Mouse (Mus musculus): ENCODE data around the gene Cdhr4.

Cdhr4 gene

DNA sequence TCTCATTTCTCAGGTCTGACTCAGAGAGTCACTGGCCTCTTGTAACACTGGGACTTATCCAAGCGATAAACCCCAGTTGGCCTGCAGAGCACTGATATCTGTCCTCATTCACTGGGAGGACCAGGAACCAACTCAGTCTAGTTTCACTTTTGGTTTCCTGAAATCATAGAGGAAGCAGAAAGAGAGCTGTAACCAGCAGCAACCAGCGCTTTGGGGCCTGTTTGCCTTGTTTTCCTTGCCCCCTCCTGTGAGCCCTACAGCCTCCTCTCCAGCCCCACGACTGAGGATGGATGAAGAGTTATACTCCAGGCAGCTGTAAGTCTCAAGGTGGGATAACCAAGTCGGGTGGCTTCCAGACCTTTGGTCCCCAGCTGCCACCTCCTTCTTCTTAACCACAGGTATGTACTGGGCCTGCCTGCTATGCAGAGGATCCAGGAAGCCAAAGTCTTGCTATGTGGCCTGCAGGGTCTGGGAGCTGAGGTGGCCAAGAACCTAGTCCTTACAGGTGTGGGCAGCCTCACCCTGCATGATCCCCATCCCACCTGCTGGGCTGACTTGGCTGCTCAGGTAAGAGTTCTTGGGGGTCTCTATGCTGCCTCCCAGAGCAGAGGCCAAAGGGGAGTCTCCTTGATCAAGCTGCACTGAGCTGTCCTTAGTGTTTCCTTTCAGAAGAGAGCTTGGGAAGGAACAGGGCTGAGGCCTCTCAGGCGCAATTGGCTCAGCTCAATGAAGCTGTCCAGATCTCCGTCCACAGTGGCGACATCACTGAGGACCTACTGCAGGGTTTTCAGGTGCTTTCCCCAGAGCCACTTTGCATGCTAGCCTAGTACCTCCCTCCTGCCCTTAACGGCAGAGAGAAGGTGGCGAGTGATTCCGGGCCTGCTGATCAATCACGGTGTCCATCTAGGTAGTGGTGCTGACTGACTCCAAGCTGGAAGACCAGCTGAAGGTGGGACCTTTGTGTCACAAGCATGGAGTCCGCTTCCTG lies 16.6 kb upstream of the Cdhr4 start, which contains the start of gene Uba7:
TSS of gene Uba7 (plus strand) at position 107 of the 988 bp plus-strand sequence.
- DNase-seq (ENCODE audit: low read depth, low spot score) = no peak

DNA sequence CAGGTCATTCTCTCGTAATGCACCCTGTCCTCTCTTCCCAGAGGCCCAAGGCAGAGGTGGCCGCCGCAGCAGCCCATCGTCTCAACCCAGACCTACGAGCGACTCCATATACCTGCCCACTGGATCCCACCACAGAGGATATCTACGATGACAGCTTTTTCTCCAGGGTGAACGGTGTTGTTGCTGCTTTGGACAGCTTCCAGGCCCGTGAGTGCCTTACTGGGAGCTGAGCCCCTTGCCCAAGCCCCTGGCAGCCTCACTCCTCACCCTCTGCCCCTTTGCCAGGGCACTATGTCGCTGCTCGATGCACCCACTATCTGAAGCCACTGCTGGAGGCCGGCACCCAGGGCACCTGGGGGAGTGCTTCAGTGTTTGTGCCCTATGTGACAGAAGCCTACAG lies 13.5 kb upstream of the Cdhr4 start:
- DNase-seq (ENCODE audit: low read depth, low spot score) = no peak

DNA sequence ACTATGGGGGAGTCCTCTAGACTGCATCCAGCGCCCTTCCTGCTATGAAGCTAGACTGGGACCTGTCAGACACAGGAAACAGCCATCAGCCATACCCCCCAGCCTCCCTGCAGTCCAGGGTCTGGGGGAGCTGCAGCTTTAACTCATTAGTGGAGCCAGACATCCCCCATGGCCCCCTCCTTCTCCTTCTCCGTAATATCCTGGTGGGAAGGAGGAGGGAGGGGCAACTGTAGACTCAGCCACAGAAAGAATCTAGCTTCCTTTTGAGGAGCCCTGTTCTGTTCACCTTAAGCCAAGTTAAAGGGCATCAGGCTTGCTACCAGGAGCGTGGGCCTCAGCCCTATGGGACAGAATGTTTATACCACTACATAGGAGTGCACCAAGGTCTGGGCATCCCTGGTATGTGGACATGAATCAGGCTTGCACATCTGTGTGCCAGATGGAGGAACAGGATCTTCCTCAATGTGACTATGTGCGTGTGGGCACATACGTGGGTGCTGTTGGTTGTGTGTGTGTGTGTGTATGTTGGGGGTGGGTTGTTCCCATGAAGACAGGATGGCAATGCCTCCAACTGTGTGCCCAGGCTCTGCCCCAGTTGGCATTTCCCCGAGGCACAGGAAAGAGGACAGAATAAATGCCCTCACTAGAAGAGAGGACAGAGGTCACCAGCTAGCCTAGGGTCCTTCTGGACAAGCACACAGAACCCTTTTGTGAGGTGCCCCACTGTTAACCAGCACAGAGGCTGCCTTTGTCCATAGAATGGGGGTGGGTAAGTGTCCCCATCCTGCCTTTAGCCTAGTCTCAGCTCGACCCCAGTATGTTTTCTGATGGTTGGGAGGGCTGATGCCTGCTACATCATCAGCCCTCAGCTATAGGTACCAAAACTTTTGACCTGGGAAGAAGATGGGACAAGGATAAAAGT lies 10.4 kb upstream of the Cdhr4 start:
- DNase-seq (ENCODE audit: low read depth, low spot score) = no peak

DNA sequence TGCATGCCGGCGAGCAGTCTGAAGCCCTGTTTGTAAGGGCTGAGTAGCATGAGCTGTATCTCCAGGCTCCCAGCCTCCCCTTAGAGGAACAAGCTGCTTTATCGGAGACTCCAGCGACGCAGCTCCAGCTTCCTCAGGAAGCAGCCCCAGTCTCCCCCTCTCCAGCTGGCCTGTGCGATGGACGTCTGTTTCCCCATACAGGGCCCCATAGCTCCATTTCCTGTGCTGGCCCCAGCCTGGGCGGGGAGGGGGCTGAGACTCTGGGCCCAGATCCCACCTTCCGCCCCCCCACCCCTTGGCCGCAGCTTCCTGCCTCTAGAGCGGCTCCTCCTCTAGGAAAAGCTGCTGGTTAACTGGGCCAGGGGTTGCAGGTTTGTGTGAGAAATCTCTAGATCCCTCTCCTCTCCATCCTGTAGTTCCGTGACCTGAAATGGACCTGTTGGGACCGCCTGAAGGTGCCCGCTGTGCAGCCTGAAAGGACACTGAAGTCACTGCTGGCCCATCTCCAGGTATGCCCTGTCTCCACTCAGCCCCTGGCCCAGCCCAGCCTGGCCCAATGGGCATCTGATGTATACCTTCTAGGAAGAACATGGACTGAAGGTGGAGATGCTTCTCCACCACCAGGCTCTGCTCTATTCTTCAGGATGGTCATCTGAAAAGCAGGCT lies 9.5 kb upstream of the Cdhr4 start, which contains the start of gene Gm20661:
TSS of gene Gm20661 (plus strand) at position 378 of the 666 bp plus-strand sequence.
- DNase-seq (ENCODE audit: low read depth, low spot score) = no peak

DNA sequence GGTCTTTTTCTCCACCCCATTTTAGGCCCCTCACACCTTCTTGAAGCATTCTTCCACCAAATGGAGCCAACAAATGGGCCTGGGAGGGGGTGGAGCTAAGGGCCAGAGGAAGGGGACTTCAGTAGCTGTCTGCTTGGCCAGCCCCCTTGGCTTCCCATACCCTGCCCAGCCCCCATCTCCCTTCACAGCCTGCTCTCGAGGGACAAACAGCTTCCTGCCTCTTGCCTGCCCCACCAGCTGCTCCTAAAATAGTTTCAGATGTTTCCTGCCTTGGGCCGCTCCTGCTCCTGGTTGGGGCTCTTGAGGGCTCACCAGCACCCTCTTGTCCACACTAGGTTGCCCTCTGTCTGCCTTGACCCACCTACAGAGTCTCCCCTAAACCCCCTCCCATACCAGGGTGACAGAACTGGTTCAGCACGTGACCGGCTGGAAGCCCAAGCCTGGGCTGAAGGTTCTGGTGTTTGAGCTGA lies 8.8 kb upstream of the Cdhr4 start:
- no peak for DNase-seq (ENCODE audit: low read depth, low spot score)

DNA sequence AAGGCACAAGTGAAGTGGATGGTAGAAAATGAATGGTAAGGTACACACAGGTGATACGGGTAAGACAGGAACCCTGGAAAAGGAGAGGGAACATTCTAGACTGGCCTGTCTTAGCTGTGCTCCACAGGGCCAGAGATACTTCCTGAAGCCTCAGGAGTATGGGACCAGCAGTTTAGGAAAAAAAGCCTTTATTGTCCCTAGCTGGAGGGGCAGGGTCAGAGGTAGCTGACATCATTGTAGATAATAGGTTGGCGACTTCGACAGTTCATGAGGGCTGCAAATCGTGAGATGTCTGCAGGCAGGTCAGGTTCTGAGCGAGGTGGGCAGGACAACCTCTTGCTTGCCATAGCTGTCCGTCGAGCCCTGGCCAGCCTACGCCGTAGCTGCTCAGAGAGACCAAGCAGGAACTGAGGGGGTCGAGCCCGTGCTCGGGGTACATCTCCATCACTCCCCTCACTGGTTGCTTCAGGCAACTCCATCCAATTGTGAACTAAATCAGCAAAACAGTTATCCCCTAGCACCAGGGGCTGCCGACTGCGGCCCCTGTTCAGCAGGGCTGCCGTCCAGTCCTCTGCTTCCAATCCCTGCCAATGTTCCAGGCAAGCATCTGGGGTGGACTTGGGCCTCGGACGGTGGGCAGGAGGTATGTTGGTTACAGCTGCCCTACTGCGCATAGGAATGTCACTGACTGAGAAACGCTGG lies 8.1 kb upstream of the Cdhr4 start:
- no peak for DNase-seq (ENCODE audit: low read depth, low spot score)

DNA sequence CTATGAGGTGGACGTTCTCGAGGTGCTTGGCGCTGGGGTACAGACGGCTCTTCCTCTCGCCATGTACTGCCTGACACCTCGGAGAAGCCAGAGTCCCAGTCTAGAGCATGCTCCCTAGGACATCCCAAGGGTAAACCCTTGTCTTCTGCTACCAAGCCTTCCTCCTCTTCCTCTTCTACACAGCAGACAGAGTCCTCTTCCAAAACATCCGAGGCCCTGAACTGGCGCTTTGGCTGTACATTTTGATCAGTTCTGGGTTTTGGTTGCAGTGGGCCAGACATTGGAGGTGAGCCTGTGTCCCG lies 7.6 kb upstream of the Cdhr4 start:
- no peak for DNase-seq (ENCODE audit: low read depth, low spot score)

DNA sequence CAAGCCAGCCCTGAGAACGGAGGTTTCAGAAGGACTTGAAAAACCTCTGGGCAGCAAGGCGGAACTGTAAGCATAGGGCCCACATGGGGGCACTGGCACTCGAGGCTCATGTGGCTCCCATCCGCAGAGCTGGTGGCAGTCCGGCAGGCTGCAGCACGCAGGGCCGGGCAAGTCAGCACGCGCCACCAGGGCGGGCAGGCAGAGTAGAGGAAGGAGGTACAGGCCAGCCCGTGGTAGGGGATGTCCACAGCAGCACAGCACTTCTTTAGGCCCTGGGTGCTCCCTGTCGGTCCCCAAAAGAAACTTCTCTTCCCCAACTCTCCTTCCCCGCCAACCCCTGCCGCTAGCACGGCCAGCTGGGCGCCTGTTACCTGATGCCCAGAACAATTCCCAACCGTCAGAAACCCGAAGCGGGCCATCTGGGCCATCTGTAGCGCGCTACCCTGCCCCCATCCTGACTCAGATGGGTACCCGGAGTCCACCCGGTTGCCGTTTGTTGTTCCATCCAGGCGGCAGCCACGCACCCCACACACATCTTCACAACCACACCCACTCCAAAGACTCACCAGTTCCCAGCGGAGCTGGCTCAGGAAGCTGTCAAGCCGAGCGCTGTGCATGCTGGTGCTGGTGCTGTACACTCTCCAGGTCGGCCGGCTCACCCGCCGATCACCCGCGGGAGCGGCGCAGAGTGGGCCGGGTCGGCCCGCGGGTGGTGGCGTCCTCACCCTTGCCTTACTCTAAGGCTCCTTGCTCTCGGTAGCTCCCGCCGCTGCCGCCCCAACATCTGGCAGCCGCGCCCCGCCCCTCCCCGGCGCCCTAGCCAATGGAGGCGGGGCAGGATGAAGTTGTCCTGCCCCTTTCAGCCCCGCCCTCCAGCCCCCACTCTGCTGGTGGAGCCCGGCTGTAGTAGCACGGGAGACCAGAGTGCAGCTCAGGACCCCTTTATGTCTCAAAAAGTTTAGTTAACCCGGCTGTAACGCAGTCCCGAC lies 6.9 kb upstream of the Cdhr4 start, which contains the start of gene Inka1:
TSS of gene Inka1 (minus strand) at position 749 of the 989 bp plus-strand sequence.
- DNase-seq (ENCODE audit: low read depth, low spot score) = peak; percentile 89

DNA sequence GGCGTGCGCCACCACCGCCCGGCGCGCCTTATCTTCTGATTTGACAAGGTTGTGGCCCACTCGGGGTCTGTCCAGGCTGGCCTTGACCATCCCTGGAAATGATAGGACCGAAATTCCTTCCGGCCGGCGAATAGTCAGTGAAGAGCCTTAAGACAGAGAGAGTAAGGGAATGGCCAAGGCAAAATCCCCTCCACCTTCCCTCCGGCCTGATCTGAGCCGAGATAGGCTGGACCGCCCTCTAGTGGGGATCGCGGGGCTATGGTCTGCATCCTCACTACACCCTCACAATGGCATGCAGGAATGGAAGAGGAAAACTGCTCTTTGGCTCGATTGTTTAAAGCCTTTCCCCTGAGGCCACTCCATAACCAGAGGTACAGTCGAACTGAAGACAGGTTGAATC lies 5.9 kb upstream of the Cdhr4 start:
- DNase-seq (ENCODE audit: low read depth, low spot score) = peak; percentile 91

DNA sequence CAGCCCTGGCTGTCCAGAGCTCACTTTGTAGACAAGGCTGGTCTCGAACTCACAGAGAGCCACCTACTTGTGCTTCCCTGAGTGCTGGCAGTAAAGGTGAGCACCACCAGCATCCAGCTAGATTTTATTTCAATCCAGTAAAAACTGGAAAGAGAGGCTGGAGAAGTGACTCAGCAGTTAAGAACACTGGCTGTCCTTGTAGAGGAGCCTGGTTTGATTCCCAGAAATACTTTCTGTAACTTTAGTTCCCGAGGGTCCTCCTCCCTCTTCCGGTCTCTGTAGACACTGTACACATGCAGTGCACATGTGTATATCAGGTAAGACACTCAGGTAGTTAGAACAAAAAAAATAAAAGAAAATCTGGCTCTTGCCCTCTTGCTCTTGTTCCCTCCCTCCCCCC lies 4.3 kb upstream of the Cdhr4 start:
- DNase-seq (ENCODE audit: low read depth, low spot score) = no peak

DNA sequence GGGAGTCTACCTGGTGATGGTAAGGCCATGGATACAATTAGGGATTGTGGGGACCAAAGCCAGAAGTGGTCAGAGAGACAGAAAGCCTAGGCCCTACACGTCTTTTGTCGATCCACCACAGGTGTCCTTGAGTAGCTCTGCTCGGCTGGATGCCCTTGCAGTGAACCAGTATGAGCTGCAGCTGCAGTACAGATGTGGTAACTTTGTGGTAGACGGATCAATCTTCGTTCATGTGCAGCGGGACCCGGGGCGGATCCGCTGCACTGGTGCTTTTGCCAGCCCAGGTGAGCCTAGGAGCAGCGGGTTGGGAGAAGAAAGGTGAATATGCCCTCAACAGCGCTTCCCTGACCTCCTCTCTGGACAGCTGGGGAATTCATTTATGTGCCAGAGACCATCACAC lies 716 bp downstream of the Cdhr4 start:
- DNase-seq (ENCODE audit: low read depth, low spot score) = no peak

DNA sequence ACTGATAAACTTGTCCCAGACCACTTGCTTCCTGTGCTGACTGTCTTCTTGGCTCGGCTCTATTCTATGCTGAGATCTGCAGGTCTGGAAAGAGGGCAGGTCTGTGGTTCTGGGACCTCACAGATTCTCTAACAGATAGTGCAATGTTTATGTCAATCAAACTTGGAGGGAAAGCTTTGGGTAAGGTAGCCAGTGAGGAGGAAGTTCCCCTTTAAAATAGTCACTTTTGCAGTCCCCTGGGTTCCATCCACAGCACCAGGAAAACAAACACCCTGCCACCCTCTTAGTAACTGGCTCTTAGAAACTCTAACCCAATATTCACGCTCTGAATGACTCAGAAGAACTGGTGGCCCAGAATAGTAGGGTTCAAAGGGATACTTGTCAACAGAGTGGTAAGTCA lies 2.2 kb downstream of the Cdhr4 start:
- no peak for DNase-seq (ENCODE audit: low read depth, low spot score)

DNA sequence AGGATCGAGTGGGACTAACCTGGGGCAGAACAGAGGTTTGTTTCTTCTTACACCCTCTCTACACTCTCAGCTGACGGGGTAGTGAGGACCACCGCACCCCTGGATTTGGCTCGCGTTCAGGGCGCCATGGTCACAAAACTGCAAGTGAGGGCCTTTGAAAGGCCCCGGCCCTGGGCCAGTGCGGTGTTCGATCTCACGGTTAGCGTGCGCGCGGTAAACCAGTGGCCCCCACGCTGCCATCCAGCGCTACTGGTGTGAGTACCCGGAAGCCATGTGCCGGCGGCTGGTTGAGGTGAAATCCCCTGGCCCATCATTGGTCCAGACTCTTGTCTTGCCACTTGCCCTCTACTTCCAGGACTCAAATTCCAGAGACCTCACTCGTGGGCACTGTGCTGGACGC lies 3.2 kb downstream of the Cdhr4 start:
- no peak for DNase-seq (ENCODE audit: low read depth, low spot score)

DNA sequence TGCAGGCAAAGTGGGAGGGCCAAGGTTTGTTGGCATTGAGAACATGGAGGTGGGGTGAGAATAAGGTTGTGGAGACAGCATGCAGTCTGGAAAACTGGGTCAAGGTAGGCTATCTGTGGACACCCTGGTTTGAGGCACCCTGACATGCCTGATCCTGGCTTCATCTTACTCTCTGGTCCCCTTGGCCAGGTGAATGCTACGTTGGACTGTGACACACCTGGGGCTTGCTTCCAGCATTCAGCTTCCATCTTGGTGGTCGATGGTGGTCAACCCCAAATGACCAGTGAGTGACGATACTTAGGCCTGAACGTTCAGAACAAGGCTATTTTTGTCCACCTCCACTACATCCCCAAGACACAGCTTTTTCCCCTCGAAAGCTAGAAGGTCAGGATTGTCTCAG lies 3.8 kb downstream of the Cdhr4 start, which contains the start of gene Gm20662:
TSS of gene Gm20662 (plus strand) at position 301 of the 400 bp plus-strand sequence.
- DNase-seq (ENCODE audit: low read depth, low spot score) = no peak

DNA sequence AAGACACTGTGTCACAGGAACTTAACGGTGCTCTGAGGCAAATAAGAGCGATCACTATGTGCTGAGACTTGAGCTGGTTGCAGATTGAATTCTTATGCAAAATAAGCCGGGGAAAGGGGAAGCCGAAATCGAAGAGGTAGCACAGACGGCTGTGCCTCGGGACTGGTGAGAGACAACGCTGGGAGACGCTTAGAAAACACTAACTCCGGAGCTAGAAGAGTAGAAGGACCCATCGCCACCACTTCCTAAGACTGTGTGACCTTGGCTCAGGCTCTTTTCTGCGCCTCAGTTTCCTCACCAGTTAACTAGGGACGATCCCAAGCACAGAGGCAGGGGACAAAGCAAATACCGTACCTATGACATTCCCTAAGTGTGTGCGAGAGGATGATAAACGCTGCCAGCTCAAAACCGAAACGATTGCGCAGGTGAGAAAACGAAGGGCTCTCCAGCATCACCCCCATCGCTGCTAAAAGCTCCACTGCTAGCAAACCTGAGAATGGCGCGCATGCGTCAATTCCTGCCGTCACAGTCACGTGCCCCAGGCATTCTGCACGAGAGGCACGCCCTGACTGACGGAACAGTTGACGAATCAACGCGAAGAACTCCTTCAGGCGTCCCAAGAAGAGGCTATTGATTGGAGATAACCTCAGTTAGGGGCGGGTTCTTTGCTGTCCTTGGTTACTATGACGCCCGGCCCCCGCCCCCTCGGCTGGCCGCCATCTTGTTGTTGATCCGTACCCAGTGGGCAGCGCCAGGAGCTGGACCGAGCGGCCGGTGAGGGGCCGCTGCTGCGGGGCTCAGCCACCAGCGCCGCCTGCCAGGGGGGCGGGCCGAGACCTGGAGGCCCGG lies 9.8 kb downstream of the Cdhr4 start, which contains the start of gene Ip6k1:
TSS of gene Ip6k1 (plus strand) at position 580 of the 849 bp plus-strand sequence.
- peak; percentile 100 for DNase-seq (ENCODE audit: low read depth, low spot score)

DNA sequence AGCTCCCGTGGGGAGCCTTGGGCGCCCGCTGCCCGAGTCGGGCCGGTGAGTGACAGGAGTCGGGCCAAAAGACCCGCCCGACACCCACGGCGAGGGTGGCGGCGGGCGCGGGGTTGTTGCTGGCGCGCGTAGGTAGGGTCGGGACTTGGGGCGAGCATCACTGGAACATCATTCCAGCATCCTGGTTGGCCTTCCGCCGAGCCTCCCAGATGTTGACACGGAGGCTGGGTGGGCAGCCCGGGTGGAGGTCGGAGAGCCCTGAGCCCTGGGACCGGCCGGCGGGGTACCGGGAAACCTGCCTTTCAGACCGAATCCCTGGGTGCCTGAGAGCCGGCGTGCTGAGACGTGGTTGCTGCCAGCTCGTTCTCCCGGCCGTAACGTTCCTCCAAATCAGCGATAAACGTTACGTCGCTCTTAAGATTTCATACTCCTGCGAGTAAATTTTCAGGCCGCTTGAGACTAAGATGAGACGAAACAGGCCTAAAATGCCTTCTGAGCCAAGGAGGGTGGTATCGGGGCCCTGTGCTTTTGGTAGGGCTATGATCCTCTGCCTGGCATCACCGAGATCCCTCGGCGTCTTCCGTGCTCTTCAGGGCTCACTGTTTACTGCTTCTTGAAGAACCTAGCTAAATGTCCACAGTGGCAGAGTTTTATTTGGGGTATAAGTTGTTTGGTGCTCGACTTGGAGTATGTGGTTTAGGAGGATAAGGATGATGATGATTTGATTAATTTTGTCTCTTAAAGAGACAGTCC lies 10.7 kb downstream of the Cdhr4 start:
- no peak for DNase-seq (ENCODE audit: low read depth, low spot score)

DNA sequence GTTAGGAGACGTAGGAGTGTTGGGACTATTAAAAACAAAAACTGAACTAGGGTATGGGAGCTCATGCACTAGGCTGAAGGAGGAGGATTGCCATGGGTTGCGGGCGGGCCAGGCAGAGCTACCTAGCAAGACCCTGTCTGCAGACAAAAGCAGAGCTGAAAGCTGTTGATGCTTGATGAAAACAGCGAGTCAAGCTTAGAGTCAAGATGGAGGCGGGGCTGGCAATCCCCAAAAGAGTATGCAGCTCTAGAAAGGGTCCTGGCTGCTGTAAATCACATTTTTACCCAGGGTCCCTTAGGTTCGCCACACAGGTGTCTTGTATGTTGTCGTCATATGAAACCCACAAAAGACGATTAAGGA lies 11.2 kb downstream of the Cdhr4 start:
- DNase-seq (ENCODE audit: low read depth, low spot score) = peak; percentile 33

DNA sequence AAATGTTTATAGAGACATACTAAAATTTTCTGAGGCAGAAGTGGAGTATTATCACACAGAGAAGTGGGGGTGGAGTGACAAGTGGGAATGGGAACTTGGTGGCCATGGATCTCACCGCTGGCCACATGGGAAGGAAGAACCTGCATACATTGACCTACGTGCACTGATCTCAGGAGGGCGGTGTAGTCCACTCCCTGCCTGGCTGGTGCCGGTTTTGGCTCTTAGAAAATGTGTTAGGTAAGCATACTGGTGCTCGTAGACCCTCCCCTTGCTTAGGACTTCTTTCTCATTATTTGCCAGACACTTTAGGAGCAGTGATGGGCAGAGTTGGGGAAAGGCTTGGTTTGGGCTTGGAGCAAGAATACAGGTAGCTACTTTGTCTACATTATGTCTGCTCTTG lies 15.7 kb downstream of the Cdhr4 start:
- peak; percentile 32 for DNase-seq (ENCODE audit: low read depth, low spot score)

Data from R1 (cell line).